Mouse (Mus musculus) layer of hippocampus, adult 9-11 months (tissue): Measurements from ENCODE around the gene Klhl29.

Experiments used
- DNase-seq: peaks from one replicate; pipeline ENCODE4 v3.0.0; 2022

Gene Klhl29

GRCm38 (mm10) chr12:5214266-5214665 is 161.2 kb downstream of the Klhl29 start:
- DNase-seq, result no peak

- peak; percentile 58 for DNase-seq
These were observed 162.0 kb downstream of the Klhl29 start for GRCm38 (mm10) chr12:5213339-5214104.

GRCm38 (mm10) chr12:5211884-5212283 is 163.6 kb downstream of the Klhl29 start:
- no peak for DNase-seq

- DNase-seq, result peak; percentile 87
These were observed 164.7 kb downstream of the Klhl29 start for GRCm38 (mm10) chr12:5210786-5211185.

- DNase-seq, result no peak
These were observed 167.3 kb downstream of the Klhl29 start for GRCm38 (mm10) chr12:5207941-5208905.

- DNase-seq, result no peak
These were observed 168.3 kb downstream of the Klhl29 start for GRCm38 (mm10) chr12:5207172-5207571.

GRCm38 (mm10) chr12:5204071-5204840 is 171.2 kb downstream of the Klhl29 start:
- DNase-seq, result no peak

GRCm38 (mm10) chr12:5203385-5203784 is 172.1 kb downstream of the Klhl29 start:
- DNase-seq, result no peak

GRCm38 (mm10) chr12:5198254-5198653 is 177.2 kb downstream of the Klhl29 start:
- DNase-seq, result no peak

- DNase-seq, result no peak
These were observed 181.3 kb downstream of the Klhl29 start for GRCm38 (mm10) chr12:5194176-5194575.

- DNase-seq, result no peak
These were observed 183.1 kb downstream of the Klhl29 start for GRCm38 (mm10) chr12:5192380-5192718.

- DNase-seq, result no peak
These were observed 183.7 kb downstream of the Klhl29 start for GRCm38 (mm10) chr12:5191628-5192379.

GRCm38 (mm10) chr12:5191206-5191605 is 184.3 kb downstream of the Klhl29 start:
- no peak for DNase-seq

GRCm38 (mm10) chr12:5189446-5190150 is 185.9 kb downstream of the Klhl29 start:
- no peak for DNase-seq

- DNase-seq, result no peak
These were observed 186.6 kb downstream of the Klhl29 start for GRCm38 (mm10) chr12:5188899-5189298.

GRCm38 (mm10) chr12:5187773-5188333 is 187.6 kb downstream of the Klhl29 start:
- no peak for DNase-seq

GRCm38 (mm10) chr12:5186645-5187044 is 188.8 kb downstream of the Klhl29 start:
- DNase-seq, result no peak

GRCm38 (mm10) chr12:5185603-5186002 is 189.9 kb downstream of the Klhl29 start:
- no peak for DNase-seq

- DNase-seq, result no peak
These were observed 192.9 kb downstream of the Klhl29 start for GRCm38 (mm10) chr12:5182586-5182985.

- no peak for DNase-seq
These were observed 193.3 kb downstream of the Klhl29 start for GRCm38 (mm10) chr12:5182165-5182564.

GRCm38 (mm10) chr12:5176716-5177341 is 198.7 kb downstream of the Klhl29 start:
- DNase-seq, result no peak
